Mouse (Mus musculus) ovary, adult 2 months (tissue): Measurements from ENCODE around the gene Gm14190. TPM values are rescaled to one million over a fixed set of nuclear protein-coding genes. Genes with fewer than 3 reads are reported as not detected.

ENCODE experiments used
- polyA plus RNA-seq: library from polyadenylated mRNA; depleted of rRNA; stranded (reverse); fragments of >200 nt; gene quantifications from 2 replicates; pipeline ENCODE4 v1.2.3, GENCODE M21; 2012; rRNA removed

Gene Gm14190
- polyA plus RNA-seq: not detected in 2 replicates

DNA sequence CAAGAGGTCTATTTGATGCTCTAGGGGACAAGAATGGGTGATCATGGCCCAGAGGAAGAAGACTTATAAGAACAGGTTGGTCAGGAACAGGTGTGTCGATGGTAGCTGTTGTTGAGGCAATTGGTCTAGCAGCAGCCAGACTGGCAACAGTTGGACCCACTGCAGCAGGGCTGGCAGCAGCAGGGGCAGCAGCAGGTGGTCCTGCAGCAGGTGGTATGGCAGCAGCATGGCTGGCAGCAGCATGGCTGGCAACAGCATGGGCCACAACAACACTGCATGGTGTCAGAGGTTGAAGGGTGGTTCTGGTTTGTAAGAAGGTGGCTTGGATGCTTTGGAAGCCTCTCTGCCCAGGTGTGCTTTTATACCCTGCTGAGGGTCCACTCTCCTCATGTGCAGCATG, at the start of gene Gm14190:
TSS of gene Gm14190 (minus strand) at position 278 of the 400 bp plus-strand sequence.

GRCm38 (mm10) chr11:99734190-99734589, 43.6 kb upstream of the Gm14190 start, which contains the start of gene Gm14180:
TSS of gene Gm14180 (minus strand) at chr11:99734290.

DNA sequence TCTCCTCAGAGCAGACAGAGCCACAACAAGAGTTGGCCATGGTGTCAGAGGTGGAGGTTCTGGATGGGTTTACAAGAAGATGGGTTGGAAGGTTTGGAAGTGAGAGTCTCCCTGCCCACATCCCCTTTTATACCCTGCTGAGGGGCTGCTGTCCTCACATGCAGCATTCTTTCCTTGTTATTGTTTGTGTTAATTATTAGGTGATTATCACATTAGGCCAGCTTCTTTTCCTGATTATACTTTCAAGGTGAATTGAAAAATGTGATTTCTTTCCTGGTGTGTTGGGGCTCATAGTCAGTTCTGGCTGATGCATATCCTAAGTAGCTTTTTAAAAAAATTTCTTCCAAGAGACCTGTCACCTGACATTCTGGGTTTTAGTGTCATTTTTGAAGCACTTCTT, 24.7 kb downstream of the Gm14190 start, which contains the start of gene Krtap4-6:
TSS of gene Krtap4-6 (minus strand) at position 101 of the 400 bp plus-strand sequence.

DNA sequence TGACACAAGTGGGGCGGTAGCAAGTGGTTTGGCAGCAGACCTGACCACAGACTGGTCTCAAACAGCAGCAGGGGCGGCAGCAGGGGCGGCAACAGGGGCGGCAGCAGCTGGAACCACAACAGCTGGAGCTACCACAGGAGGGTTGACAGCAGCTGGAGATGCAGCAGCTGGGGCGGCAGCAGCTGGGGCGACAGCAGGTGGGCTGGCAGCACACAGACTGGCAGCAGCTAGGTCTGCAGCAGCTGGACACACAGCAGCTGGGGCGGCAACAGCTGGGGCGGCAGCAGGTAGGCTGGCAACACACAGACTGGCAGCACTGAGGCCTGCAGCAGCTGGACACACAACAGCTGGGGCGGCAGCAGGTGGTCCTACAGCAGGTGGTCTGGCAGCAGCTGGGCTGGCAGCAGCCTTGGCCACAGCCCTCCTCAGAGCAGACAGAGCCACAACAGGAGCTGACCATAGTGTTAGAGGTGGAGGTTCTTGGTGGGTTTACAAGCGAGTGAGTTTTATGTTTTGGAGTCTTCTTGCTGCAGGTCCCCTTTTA, 32.0 kb downstream of the Gm14190 start, which contains the start of gene Gm11563:
TSS of gene Gm11563 (minus strand) at position 494 of the 544 bp plus-strand sequence.

DNA sequence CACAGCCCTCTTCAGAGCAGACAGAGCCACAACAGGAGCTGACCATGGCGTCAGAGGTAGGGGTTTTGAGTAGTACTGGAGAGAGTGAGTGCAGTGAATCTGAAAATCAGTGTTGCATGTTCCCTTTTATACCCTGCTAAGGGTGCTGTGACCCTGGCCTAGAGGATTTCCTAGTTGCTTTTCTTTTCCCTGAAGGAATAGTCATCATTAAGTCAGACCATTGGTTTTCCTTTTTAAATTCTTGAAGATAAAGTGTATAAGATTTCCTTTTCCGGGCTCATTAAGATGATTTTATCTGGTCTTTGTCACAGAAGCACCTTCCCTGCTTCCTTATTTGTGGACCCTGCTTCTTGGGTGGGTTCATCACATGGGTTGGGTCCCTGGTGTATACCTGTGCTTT, 40.4 kb downstream of the Gm14190 start, which contains the start of gene Gm11555:
TSS of gene Gm11555 (minus strand) at position 101 of the 400 bp plus-strand sequence.

GRCm38 (mm10) chr11:99643635-99644139, 46.9 kb downstream of the Gm14190 start, which contains the start of gene Krtap4-7:
TSS of gene Krtap4-7 (minus strand) at chr11:99644089.

Other genes starting within 250 kb of the Gm14190 start
- gene Krt23, start 197.6 kb downstream of the Gm14190 start, polyA plus RNA-seq: 0.72 and 0.79 TPM in 2 replicates
- gene Krt39, start 169.4 kb downstream of the Gm14190 start, polyA plus RNA-seq: not detected in 2 replicates
- gene Krt40, start 147.6 kb downstream of the Gm14190 start, polyA plus RNA-seq: not detected in 2 replicates
- gene Krtap3-3, start 139.9 kb downstream of the Gm14190 start, polyA plus RNA-seq: not detected in 2 replicates
- gene Krtap3-2, start 133.9 kb downstream of the Gm14190 start, polyA plus RNA-seq: not detected in 2 replicates
- not detected in 2 replicates for gene Gm11939, start 131.3 kb downstream of the Gm14190 start, polyA plus RNA-seq
- gene Krtap3-1, start 124.1 kb downstream of the Gm14190 start, polyA plus RNA-seq: not detected in 2 replicates
- not detected in 2 replicates for gene Krtap1-5, start 109.7 kb downstream of the Gm14190 start, polyA plus RNA-seq
- gene Krtap1-4, start 107.1 kb downstream of the Gm14190 start, polyA plus RNA-seq: not detected in 2 replicates
- gene Krtap1-3, start 99.4 kb downstream of the Gm14190 start, polyA plus RNA-seq: not detected in 2 replicates
- gene Krtap9-3, start 92.6 kb downstream of the Gm14190 start, polyA plus RNA-seq: not detected in 2 replicates
- not detected in 2 replicates for gene Gm11938, start 87.4 kb downstream of the Gm14190 start, polyA plus RNA-seq
- not detected in 2 replicates for gene Gm11937, start 80.6 kb downstream of the Gm14190 start, polyA plus RNA-seq
- gene Krtap2-4, start 75.9 kb downstream of the Gm14190 start, polyA plus RNA-seq: not detected in 2 replicates
- 0.18 and 0.21 TPM in 2 replicates for gene Gm11562, start 70.3 kb downstream of the Gm14190 start, polyA plus RNA-seq
- gene Krtap4-1, start 62.5 kb downstream of the Gm14190 start, polyA plus RNA-seq: not detected in 2 replicates
- not detected in 2 replicates for gene Krtap4-2, start 55.7 kb downstream of the Gm14190 start, polyA plus RNA-seq
- not detected in 2 replicates for gene Krtap4-7, start 46.7 kb downstream of the Gm14190 start, polyA plus RNA-seq
- gene Gm11555, start 40.5 kb downstream of the Gm14190 start, polyA plus RNA-seq: not detected in 2 replicates
- not detected in 2 replicates for gene Gm11563, start 31.8 kb downstream of the Gm14190 start, polyA plus RNA-seq
- 0.18 and 0.26 TPM in 2 replicates for gene Krtap4-6, start 24.8 kb downstream of the Gm14190 start, polyA plus RNA-seq
- not detected in 2 replicates for gene Gm14180, start 43.5 kb upstream of the Gm14190 start, polyA plus RNA-seq
- not detected in 2 replicates for gene Gm11595, start 82.2 kb upstream of the Gm14190 start, polyA plus RNA-seq
- not detected in 2 replicates for gene Krtap4-8, start 90.0 kb upstream of the Gm14190 start, polyA plus RNA-seq
- not detected in 2 replicates for gene Krtap4-9, start 94.5 kb upstream of the Gm14190 start, polyA plus RNA-seq
- not detected in 2 replicates for gene Gm11596, start 102.7 kb upstream of the Gm14190 start, polyA plus RNA-seq
- gene Gm11569, start 108.2 kb upstream of the Gm14190 start, polyA plus RNA-seq: not detected in 2 replicates
- not detected in 2 replicates for gene Gm11554, start 113.7 kb upstream of the Gm14190 start, polyA plus RNA-seq
- not detected in 2 replicates for gene Krtap4-13, start 119.2 kb upstream of the Gm14190 start, polyA plus RNA-seq
- not detected in 2 replicates for gene Gm11564, start 124.9 kb upstream of the Gm14190 start, polyA plus RNA-seq
- gene 2300003K06Rik, start 147.3 kb upstream of the Gm14190 start, polyA plus RNA-seq: not detected in 2 replicates
- gene Krtap4-16, start 160.9 kb upstream of the Gm14190 start, polyA plus RNA-seq: not detected in 2 replicates
- gene Gm11568, start 167.2 kb upstream of the Gm14190 start, polyA plus RNA-seq: not detected in 2 replicates
- not detected in 2 replicates for gene Gm11559, start 173.7 kb upstream of the Gm14190 start, polyA plus RNA-seq
- gene Krtap9-1, start 182.6 kb upstream of the Gm14190 start, polyA plus RNA-seq: not detected in 2 replicates
- not detected in 2 replicates for gene Gm11567, start 188.4 kb upstream of the Gm14190 start, polyA plus RNA-seq
- not detected in 2 replicates for gene Krtap31-1, start 217.2 kb upstream of the Gm14190 start, polyA plus RNA-seq
- not detected in 2 replicates for gene Gm11565, start 224.0 kb upstream of the Gm14190 start, polyA plus RNA-seq
- gene Krtap31-2, start 245.6 kb upstream of the Gm14190 start, polyA plus RNA-seq: not detected in 2 replicates